Mouse (Mus musculus): ENCODE measurements around the gene Cr2.
"Not testable (repeated sequence)": the region's sequence is repeated elsewhere in the genome, so short reads cannot be mapped to it uniquely, and the experiment has no call there.

Cr2 gene

DNA sequence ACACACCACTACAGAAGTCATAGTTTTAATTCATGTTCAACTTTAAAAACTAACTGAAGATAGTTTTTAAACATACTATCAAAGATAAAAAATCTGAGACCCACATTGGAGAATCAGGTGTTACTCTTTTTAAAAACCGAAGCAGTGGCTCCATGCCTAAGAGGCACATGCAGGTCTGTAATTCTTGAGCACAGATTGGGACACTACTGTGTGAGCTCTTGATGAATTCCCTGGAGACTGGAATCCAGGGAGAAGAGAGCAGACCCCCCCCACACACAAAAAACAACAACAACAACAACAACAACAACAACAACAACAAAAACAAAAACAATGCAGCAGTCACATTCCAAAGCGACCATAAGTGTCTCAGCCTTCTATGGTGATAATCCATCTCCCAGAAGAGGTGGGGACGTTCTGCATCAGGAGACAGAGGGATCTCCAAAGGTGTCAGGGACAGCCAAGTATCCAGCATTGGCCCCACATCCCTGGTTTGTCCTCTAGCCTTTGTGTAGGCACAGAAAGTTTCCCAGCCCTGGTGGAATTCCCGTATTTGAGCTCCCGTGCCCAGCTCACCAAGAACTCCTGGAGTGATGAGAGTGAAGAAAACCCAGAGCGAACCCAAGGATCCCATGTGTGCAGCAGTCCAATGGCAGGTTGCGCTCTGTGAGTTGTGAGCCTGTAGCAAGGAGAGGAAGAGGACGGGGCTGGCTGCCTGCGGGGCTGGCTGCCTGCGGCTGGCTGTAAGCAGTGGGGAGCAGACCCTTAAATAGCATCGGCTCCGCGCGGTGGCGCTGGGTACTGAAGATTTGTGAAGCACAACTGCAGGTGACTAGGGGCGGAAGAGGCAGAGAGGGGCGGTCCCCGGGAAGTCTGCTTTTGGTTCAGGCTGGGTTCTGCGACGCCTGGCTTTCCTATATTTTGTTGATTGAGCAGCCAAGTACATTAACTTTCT is at the start of gene Cr2:
TSS of gene Cr2 (minus strand) at position 737 of the 952 bp plus-strand sequence.
- DNase-seq: peak; percentile 69

- no peak for DNase-seq
Measured at GRCm38 (mm10) chr1:195221781-195222180, 45.3 kb upstream of the Cr2 start.

- DNase-seq: not testable (repeated sequence)
Measured at GRCm38 (mm10) chr1:195212851-195213250, 36.3 kb upstream of the Cr2 start.

DNA sequence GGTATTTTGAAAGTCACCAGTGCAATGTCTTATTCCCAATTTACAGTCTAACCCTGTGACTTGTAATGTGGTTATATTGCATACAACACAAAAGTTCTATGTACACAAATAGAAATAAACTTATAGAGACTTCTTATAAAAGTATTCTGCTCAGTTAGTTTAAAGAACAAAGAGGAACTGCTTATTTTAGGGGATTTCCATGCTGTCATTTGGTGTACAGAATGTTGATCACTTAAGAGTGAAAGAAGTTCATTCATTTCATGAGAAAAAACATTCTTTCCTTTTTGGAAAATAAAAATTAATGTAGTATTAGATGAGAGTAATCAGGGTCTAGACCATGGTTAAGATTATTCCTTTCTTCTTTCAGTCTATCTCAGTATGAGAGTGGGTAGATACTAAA is 8.2 kb upstream of the Cr2 start:
- no peak for DNase-seq

GRCm38 (mm10) chr1:195164996-195165755 is 11.3 kb downstream of the Cr2 start:
- DNase-seq: no peak

- DNase-seq: no peak
Measured at GRCm38 (mm10) chr1:195132070-195132469, 44.4 kb downstream of the Cr2 start.

DNA sequence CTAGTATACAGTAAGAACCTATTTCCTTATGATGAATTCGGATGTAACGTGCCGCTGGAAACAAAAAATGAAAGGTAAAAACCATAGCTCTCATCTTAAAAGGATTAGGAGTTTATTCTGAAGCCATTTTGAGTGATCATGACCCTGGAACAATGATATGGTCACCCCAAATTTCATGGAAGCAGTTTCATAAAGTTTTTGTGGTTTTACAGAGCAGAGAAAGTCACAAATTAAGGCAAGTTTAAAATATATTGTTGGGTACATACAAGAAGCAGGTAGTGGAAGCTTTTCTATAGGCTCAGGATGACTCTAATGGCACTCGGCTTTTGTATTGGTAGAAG is 44.9 kb downstream of the Cr2 start:
- DNase-seq: no peak

GRCm38 (mm10) chr1:195130953-195131674 is 45.4 kb downstream of the Cr2 start, which contains the start of gene Cr1l:
TSS of gene Cr1l (minus strand) at chr1:195131586.
- DNase-seq: peak; percentile 92

GRCm38 (mm10) chr1:195130479-195130878 is 46.0 kb downstream of the Cr2 start:
- DNase-seq: peak; percentile 8

GRCm38 (mm10) chr1:195129867-195130266 is 46.6 kb downstream of the Cr2 start:
- DNase-seq: peak; percentile 7

- peak; percentile 62 for DNase-seq
Measured at GRCm38 (mm10) chr1:195114414-195114813, 62.1 kb downstream of the Cr2 start.

GRCm38 (mm10) chr1:195113621-195114020 is 62.9 kb downstream of the Cr2 start:
- peak; percentile 44 for DNase-seq

- DNase-seq: peak; percentile 27
Measured at GRCm38 (mm10) chr1:195100693-195101092, 75.8 kb downstream of the Cr2 start.

- DNase-seq: no peak
Measured at GRCm38 (mm10) chr1:195098004-195098403, 78.5 kb downstream of the Cr2 start.

- peak; percentile 94 for DNase-seq
Measured at GRCm38 (mm10) chr1:195092220-195092720, 84.2 kb downstream of the Cr2 start, which contains the start of gene Cd46. TSS of gene Cd46 (minus strand) at chr1:195092249.

- peak; percentile 85 for DNase-seq
Measured at GRCm38 (mm10) chr1:195091699-195092219, 84.8 kb downstream of the Cr2 start.
